Mouse (Mus musculus) heart, postnatal 25 days (tissue): ENCODE measurements at regions not wholly inside any gene's neighbourhood (a gene's known extent, or its start where the extent isn't known, plus 50 kb on each side); places are given as distances from the start of the nearest gene placed in this dataset.

Experiments
- DNase-seq: peaks from one replicate; pipeline ENCODE4 v3.0.0; 2022; ENCODE audit warnings: low spot score
- intact Hi-C: fragments of 180-260 bp; cut with DNase I; formaldehyde crosslinking; loops from one replicate; pipeline ENCODE4 v1.15.1; 2025

DNA sequence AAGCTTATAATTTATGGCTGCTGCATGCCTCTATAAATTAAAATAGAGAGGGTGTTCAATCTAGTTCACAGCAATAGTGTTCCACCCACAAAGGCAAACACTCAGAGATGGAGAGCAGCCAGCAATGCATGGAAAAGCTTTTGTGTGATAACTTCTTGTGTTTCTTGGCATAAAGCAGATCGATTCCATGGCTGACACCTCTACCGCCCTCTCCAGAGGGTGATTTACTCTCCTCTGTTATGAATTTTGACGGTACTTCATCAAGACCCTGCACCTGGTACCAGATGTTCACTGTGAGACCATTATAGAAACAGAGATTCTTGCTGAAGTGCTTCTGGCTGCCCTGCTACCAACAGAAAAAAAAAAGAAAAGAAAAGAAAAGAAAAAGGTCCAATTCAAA is 54.1 kb upstream of the Btc start:
- intact Hi-C loops, result no loop called here

DNA sequence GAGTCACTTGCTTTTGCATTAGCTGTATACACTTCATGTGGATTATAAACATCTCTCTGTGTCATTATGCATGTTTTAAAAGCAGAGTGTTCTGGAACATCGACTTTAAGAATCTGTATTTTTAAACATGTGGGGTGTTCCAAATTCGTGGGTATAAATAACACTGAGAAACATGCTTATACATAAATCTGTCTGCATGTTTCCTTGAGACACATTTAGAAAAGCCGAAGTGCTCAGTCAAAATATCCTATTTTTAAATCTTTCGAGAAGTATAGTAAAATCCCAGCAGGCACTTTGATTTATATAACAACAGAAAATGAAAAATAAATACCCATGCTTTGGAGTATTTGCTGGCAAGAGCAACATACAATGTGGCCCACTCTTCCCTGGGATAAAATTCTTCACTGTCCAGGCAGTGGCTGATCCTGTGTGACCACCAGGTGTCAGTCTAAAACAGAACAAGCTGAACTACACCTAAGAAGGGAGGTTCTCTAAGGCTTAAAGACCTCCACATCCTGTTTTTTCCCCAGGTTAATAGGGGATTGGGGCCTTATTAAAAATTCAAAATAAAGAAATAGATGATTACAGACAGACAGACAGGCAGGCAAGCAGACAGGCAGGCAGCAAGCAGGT is 52.4 kb upstream of the Parm1 start:
- intact Hi-C loops, result loop anchor here (1.0 to 10.0 kb wide), 5 partner anchors 395 to 780 kb away; no protein-coding TSS in a partner anchor
- no peak for DNase-seq

More for the DNA sequence above, 54.1 kb upstream of the Btc start:
- DNase-seq, result no peak
